Mouse (Mus musculus): ENCODE measurements at regions not wholly inside any gene's neighbourhood (a gene's known extent, or its start where the extent isn't known, plus 50 kb on each side); places are given as distances from the start of the nearest gene placed in this dataset.

DNA sequence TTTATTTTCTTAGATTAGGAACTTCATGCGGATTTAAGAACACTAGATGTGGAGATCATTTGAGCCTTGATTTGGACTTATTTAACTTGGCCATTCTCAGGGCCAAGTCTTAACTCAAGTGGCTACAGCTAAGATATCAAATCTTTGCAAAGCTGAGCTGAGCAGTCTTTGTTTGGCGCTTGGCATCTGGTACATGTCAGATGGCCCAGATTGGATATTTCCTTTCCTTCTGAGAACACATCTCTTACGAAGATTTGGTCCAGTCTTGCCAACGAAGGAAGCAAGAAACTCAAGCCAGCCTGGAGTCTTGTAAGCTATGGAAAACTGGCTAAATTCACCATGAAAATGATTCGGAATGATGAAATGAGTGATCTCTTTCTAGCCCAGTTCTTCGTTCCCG lies 59.1 kb upstream of the Cdc42ep3 start:
- no peak for DNase-seq (ENCODE audit: low spot score in 2 of 2)

DNA sequence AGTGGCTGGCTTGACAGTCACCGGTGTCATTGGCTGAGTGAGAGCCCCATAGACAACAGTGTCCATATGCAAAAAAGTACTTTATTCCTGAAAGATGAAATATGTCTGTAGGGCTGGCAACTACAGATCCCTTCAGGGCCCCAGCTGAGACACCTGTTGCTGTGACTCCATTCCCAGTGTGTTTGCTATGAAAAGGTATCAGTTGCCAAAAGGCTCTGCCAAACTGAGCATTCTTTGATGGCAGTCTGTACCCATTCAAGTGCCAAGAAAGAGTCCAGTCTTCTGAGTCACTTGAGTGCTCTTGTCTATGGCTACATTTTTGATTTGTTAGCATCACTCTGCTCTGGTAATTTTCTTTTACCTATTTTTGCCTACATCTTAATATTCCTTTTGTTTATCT lies 63.1 kb upstream of the Cdc42ep3 start:
- no peak for DNase-seq (ENCODE audit: low spot score in 2 of 2)

DNA sequence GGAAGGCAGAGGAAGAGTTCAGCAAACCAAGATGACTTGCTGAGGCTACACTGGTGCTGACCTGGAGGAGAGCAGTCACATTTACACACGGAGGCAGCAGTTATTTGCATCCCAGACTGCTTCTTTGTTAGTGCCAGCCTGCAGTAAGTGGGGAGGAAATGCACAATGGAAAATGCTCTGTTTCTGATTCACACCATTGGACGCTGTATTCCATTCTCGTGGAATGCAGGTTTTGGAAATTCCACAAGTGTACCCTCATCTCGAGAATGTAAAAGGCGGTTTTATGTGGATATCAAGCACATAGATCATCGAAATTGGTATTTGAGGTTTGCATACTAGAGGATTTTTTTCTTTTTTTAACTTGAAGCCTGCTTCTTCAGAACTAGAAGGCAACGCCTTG lies 66.7 kb upstream of the Cdc42ep3 start:
- DNase-seq (ENCODE audit: low spot score in 2 of 2): no peak

DNA sequence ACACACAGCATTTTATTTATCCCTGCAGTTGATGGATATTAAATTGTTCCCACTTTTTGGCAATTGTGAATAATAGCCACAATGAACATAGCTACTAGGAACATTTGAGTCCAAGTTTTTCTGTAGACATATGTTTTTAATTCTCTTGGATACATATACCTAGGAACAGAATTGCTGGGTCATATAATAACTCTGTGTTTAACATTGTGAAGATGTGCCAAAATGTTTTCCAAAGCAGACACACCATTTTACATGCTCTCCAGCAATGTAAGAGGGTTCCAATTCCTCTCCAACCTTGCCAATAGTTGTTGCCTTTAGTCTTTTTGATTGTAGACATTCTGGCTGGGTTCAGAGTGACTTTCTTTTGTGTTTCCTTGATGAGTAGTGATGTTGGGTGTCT lies 84.3 kb upstream of the Cdc42ep3 start:
- DNase-seq (ENCODE audit: low spot score in 2 of 2): no peak

DNA sequence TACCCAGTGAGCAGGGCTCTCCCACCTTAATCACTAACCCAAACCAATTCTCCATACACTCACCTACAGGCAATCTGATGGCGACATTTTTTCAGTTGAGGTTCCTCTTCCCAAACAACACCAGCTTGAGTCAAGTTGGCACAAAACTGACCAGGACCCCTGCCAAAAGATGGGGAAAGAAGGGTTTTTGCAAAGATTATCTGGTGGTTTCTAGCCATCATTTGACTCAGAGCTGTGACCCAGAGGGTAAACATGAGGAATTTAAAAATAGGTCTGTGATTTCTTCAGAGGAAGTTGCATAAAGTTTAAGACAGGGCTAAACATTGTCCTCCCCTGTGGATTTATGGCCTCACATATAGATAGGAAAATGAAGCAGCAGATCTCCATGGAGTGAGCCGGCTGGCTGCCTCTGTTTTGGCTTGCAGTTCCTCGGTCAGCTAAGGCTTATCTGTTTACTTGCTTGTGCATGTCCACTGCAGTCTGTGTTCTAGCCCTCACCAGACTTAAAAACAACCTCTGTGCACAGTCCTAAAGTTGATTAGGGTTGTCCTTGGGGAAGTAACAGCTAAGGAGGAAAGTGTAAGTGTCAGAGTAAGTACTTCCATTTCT lies 87.7 kb upstream of the Cdc42ep3 start:
- DNase-seq (ENCODE audit: low spot score in 2 of 2): no peak

DNA sequence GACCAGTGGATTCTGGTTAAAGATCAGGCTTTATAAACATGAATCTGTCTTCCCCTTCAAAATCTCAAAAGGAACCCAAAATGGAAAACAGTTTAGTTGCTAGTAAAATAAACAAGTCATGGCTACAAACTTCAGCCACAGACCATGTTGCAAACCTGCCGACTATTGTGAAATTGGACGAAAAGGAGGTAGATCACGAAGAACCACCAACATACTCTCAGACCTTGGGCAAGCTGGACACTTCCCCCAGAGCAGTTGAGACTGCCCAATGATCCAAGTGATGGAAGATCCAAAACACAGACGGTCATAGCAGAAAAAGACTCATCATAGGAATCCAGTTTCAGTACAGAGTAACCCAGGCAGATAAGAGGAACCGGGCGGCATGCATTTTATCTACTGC lies 92.3 kb upstream of the Cdc42ep3 start:
- no peak for DNase-seq (ENCODE audit: low spot score in 2 of 2)

DNA sequence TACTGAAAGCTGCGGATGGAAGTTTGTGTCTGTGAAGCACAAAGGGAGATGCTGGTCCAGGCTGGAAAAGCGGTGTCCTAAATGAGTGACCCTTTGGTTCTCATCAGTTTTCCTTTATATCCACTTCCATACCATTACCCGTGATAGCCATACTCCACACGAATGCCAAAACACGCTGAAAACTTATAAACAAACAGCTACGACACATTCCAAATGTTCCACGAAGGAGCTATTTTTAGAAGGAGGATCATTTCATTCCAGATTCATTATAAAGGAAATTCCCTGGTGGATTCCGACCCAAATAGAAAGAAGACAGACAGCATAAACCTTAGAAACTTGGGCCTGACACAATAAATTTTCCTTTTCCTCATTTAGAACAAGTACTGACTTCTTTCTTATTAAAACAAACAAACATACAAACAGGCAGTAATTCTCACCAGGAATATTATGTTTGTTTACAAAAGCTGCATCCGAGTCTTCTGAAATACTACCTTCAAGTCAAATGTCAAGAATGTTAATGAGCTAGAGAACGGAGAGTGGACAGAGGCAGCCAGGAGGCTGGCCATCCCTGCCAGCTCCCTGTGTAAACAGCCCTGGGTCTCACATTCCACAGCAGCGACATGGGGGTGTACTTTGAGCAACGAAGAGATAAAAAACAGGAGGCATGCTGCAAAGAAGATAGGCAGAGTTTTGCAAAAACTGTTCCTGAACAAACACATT lies 96.4 kb upstream of the Cdc42ep3 start:
- no peak for DNase-seq (ENCODE audit: low spot score in 2 of 2)

DNA sequence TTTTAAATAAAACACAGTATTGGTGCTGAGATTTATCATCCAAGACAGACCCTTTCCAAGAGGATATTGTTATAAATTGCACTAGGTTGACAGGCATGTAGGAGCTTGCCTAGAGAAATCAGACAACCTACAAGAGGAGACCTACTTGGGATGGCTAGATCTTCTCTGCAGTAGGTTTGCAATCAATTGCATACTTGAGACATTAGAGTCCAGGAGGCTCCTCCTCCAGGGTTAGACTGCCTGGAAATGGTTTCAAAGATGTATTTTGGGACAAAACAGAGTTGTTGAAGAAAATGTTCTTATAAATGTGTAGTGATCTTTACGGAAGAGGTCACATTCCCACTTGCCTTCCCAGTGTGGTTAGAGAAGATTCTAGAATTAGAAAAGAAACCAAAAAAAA lies 98.9 kb upstream of the Cdc42ep3 start:
- DNase-seq (ENCODE audit: low spot score in 2 of 2): no peak

DNA sequence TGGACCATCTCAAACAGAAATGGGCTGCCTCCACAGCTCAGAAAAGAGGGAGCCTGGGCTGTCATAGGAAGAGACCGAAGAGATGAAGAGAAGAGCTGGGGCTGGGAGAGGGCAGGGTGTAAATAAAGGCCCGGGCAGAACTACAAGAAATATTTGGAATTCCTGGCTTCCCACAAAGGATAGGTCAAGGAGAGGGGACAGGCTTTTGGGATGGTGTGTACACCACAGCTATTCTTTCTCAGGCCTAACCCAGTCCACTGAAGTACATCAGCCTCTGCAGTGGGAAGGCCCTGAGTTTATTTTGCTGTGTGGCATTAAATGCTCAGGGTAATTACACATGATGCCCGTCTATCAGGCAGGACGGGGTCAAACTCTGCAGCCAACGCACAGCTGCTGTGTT lies 99.6 kb upstream of the Cdc42ep3 start:
- no peak for DNase-seq (ENCODE audit: low spot score in 2 of 2)

DNA sequence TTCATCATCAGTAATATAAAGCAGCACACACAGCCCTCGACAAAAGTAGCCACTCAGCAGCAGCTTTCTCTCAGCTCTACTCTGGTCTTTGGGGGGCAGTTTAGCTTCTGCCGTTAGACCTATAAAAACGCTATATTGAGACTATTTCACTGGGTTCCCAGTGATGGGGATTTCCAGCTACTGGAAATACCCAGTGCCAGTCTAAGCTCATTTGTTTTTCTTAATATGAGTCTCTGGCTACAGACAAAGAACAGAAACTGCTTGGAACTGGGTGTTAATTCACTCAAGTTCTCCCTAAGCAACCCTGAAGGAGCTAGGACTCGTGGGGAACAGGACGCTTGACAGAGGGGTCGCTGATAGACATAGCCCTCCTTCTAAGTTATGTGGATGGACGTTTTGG lies 100.3 kb upstream of the Cdc42ep3 start:
- DNase-seq (ENCODE audit: low spot score in 2 of 2): no peak

DNA sequence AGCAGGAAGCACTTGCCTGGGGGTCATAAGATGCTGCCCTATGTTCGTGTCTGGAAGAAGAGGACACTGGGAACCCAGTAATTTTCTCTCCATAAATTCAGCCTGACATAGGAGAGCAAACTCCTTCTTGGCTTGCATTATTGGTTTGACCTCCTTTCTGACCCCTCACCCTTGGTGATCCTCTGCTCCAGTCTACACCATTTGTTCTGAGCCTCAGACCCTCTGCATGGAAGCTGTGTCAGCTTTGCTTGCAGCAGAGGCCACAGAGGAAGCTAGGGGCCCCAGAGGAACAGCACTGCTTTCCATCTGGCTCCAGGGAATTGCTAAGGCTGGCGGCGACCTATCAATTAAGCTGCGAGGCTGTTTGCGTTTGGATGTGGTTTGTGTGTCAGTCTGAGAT lies 102.7 kb upstream of the Cdc42ep3 start:
- no peak for DNase-seq (ENCODE audit: low spot score in 2 of 2)

DNA sequence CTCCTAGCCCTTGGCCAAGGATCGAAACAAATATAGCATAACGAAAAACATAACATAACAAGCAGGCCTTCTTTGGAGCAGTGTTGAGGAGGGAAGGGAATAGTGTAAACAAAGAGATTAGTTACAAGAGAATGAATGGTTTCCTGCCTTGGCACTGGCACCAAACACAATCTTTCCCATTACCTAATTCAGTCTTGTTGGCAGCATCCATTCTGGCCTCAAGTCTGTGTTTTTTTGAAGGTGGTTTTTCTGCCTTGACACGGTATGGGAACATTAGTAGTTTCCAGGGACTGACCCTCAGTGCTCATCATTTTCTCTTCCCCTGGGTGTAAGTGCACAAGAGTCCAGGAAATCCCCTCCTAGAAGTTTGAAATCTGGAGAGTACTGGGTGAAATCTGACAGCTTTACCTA lies 106.8 kb upstream of the Cdc42ep3 start:
- DNase-seq (ENCODE audit: low spot score in 2 of 2): no peak

DNA sequence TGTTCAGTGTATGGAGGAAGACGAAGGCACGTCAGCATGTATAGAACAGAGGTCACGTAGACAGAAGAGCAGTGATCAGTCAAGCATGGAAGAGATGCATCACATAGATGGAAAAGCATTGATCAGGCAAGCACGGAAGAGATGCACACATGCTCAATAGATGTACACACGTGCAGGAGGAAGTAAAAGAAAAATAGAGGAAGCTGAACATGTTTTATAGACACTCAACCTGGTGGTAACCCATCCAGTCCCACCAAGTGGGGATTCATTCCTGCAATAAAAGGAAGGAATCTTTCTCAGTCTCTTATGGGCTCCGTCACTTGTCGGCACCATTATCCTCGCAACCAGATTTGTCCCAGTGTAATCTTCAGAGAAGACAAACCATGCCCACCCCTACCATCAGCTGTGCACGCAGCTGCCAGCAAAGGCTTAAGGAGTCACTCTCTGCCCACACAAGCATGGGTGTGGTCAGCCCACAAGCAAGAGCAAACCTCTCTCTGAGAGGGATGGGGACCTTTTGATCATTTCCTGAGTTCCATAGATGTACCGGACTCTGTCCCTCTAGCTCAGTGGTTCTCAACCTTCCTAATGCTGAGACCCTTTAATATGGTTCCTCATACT lies 108.3 kb upstream of the Cdc42ep3 start:
- DNase-seq (ENCODE audit: low spot score in 2 of 2): no peak

DNA sequence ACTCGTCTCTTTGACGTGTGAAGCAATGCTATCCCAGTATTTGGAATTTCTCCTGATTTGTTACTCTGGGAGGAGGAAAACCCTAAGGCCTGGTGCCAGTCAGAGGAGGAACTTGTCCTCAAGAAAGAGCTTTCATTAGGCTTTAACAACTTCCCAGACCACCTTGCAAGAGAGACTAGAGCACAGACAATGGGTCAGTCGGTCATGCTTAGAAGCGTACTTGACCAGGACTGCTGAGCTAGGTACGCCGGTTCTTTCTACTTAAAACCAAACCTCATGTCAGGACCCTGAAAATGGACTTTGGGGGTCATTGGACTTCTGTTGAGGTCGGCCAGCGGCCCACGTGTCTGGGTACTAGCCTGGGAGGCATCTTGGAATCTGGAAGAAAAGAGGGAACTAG lies 110.8 kb upstream of the Cdc42ep3 start:
- DNase-seq (ENCODE audit: low spot score in 2 of 2): no peak

DNA sequence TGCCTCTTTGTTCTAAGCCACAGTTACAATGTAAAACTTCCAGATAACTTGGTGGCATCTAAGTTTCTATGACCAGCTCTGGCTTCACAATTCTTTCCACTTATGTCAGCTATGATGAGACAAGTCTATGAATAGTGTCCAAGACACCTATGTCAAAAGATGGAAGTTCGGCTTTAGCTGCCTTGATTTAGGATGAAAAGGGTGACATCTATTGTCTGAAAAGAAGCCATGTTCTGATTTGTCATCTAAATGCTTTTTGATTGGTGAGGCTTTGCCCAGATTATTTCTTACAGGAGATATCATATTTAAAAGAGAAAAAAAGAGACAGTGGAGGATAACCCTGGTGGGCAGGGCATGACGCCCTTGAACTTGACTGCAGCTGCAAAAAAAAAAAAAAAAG lies 116.7 kb upstream of the Cdc42ep3 start:
- DNase-seq (ENCODE audit: low spot score in 2 of 2): no peak

DNA sequence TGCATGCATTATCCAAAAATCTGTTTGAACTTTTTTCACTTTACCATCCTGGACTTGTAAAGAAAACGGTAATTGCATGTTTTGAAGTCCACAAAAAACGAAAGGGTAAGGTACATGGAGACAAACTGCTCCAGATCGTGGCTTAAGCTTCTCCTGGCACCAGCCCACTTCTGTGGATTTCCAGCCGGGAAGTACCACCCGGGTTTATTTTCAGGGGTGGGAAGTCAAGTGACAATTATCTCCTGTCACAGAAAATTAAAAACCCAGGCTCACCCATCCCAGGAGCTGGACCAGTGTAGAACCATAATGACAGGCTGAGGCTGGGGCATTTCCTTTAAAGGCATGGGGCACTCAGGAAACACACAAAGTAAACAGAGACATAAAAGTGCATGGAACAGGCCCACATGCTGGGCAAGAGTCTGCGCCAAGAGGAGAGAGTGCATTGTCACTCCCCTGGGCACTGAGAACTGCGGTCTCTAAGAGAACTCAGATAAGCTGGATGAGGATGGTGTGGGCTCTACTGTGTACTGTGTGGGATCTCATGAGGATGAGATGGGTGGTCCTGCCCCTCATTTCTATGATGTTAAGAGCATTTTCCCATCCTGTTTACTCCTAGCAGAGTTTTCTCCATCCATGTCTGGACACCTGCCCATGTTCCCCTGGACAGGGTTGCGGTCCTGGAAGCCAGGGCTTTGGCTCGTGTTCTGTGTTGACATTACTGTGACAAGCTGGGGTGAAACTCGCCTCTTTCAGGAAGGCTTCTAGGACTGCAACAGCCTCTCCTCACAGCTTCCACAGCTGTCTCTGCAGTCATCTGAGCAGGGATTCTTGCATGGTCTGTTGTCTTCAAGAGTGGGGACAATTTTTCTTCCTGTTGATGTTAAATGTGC lies 117.5 kb upstream of the Cdc42ep3 start:
- DNase-seq (ENCODE audit: low spot score in 2 of 2): peak in 1 of 2 experiments; percentile 25

DNA sequence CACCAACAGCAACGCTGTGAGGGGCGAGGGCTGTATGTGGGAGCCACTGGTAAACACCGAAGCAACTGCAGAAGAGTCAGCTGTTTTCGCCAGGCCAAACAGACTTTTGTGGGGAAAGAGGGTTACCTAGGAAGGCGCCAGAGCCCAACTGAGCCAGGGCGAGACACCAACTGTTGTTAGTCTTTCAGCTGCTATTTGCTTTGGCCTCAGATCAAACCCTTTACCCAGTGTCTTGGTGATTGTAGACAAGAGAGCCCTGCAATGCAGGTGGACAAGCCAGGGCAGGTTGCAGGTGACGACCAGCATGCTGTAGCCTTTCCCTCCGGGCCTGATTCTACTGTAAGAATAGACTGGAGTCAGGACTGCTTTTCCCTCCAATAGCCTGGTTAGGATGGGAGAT lies 121.8 kb upstream of the Cdc42ep3 start:
- DNase-seq (ENCODE audit: low spot score in 2 of 2): no peak

DNA sequence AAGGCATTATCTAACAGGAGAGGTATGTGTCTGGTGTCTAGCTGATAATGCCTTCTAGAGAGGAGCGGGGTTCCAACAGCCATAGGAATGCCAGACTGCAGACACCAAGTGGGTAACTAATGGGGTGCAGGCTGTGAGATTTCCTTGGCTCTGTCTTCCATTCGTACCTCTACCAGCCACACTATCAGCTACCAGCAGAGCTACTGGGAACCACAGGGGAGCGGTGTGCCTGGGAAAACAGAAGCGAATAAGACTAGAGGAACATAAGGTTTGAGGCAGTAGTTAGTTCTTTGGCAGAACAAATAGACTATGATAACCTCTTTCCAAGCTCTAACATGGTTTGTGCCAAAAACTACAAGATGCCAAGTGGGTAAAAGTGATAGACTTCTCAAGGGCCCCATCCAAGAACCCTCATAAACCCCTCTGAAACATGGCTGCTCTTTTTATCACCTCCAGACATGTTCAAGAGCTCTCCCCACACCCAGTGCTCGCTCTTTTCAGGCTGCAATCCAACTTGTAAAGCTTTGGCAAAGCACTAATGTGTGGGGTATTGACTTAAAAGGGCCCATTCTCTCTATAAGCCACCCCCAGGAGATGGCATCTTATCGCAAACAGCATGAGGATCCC lies 126.3 kb upstream of the Cdc42ep3 start:
- DNase-seq (ENCODE audit: low spot score in 2 of 2): no peak

DNA sequence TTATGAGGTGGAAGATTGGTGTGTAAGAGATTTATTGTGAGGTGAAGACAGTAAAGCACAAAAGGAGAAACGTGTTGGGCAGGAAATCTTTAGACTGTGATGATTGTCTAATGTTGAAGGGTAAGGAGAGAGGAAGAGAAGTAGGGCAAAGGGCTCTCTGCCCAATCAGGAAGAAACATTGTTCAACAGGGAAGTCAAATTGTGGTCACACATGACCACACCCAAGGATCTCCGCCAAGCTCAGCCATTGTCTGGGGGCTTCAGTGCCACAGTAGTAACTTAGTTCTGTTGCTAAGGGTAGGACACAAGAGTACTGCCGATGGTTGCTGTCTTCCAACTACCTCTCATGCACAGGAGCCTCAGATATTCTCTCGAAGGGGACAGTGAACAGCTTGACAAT lies 127.0 kb upstream of the Cdc42ep3 start:
- DNase-seq (ENCODE audit: low spot score in 2 of 2): no peak

DNA sequence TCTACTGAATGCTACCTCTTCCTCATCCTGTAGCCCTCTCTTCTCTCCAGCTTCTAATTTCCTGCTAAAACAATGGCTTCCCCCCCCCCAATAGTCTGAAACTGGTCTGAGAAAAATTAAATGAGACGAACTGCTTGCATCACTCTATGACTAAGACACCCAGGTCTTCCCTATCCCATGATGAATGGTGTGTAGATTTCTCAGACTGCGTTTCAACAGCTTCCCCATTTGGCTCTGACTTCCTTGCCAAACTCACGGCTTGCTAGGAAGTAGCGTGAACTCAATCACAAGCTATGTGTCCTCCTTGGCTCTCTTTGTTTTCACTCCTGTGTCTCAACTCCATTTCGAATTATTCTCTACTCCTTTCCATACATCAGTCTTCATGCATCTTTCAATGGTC lies 126.4 kb upstream of the Rmdn2 start:
- DNase-seq (ENCODE audit: low spot score in 2 of 2): no peak

DNA sequence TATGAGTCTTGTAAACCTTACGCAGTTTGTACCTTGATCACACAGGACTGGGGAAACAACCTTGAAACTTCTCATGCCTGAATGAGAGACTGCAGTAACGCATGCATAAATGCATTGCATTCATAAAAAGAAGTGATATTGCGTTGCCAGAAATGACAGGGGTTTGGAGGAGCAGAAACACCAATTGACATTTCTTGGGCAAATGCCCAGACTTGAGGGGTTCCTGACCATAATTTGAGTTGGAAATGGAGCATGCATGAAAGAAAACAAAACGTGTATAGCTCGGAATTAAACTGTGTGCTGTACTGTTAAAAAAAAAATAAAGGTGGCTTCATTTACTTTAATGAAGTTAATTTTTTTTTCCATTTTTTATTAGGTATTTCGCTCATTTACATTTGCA lies 122.4 kb upstream of the Rmdn2 start:
- no peak for DNase-seq (ENCODE audit: low spot score in 2 of 2)
